Mouse (Mus musculus): Measurements from ENCODE around the gene Cux1. TPM values are rescaled to one million over a fixed set of nuclear protein-coding genes. Genes with fewer than 3 reads are reported as not detected.

The Cux1 gene
- polyA plus RNA-seq, 1 experiment, result 149 TPM

DNA sequence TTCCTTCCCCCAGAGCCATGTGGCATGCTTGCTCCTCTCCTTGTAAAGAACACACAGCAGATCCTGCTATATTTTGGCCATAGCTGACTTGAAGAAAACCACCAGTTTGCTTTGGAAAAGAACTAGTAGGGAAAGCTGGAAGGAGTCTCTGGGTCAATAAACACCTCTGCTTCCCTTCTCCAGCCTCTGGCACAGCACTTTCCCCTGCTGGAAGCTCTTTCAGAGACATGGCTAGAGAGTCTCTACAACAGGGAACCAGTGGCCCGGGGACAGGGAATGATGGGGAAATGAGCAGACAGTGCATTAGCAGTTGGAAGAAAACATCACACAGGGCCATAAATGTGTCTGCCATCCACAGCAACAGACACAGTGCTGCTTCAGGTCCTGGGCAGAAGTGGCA is 98.0 kb downstream of the Cux1 start:
- Histone ChIP-seq H3K27ac (ENCODE audit: insufficient read depth, low read depth, low read length) (no peak overlapping the region), H3K4me3 (ENCODE audit: insufficient read depth, low read length) (no peak overlapping the region), H3K4me1 (ENCODE audit: control insufficient read depth, insufficient read depth, low read length) (peaks cover 58% of the 10 kb centered on the region)
- no peak for TF ChIP-seq POLR2A (IDR thresholded peaks at IDR 0.05; ENCODE audit: borderline replicate concordance, low read depth, low read length)
- TF ChIP-seq CTCF (IDR thresholded peaks at IDR 0.05; ENCODE audit: low read depth, low read length), result no peak

DNA sequence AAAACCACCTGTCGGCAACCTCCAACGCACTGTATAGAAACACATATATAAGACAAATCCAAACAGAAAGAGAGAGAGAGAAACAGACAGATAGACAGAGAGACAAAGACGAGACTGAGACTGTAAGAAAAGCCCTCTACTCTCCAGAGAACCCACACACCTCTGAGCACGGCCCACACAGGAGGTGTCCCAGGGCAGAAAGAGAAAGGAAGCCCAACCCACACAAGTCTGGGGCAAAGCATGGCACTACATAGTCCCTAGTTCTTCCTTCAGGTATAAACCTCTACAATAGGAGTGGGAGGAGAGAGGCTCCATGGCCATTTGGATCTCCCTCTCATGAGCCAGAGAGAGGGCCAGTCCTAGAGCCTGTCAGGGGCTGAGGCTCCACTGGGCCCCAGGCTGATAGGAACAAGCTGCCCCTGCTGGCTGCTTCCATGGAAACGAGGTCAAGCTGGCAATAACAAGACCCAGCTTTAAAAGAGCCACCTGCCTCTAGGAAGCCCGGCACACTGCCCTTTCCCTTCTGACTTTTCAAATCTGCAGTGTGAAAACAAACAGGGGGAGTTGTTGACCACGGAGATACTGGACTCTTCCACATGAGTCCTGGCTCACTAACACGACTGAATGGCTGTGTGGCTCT is 99.8 kb downstream of the Cux1 start:
- no peak overlapping the region for H3K27ac ChIP-seq (ENCODE audit: insufficient read depth, low read depth, low read length)
- TF ChIP-seq CTCF (IDR thresholded peaks at IDR 0.05; ENCODE audit: low read depth, low read length) (no peak), POLR2A (IDR thresholded peaks at IDR 0.05; ENCODE audit: borderline replicate concordance, low read depth, low read length) (no peak)
- H3K4me3 ChIP-seq (ENCODE audit: insufficient read depth, low read length), result no peak overlapping the region
- peaks cover 72% of the 10 kb centered on the region for H3K4me1 ChIP-seq (ENCODE audit: control insufficient read depth, insufficient read depth, low read length)

DNA sequence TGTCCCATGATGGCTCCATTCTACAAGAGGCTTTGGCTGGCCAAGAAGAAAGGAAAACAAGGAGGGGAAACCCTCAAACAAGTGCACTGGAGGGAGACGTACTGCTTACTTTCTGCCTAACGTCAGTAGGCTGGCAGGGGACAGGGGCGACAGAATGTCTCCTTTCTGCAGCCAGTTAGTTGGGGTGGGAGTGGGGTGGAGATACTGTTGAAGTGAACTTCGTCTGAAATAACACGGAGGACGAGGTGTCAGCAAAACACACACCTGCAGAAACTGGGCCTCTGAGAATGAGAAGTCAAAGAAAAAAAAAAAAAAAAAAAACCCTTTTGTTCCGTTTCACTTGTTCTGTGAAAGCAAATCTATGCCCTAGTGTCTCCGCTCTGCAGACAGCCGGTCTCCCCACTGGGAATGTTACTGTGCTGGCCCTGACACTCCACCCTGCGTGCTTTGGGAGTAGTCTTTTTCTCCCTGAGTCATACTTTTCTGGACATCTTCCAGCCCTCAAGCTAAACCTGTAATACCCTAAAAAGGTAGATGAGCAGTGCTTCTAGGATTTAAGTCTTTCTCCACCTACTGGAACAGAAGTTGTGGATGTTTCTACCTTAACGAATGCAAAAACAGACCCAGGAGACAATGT is 101.4 kb downstream of the Cux1 start:
- TF ChIP-seq POLR2A (IDR thresholded peaks at IDR 0.05; ENCODE audit: borderline replicate concordance, low read depth, low read length), result no peak
- no peak for TF ChIP-seq CTCF (IDR thresholded peaks at IDR 0.05; ENCODE audit: low read depth, low read length)
- no peak overlapping the region; the same call in 1 of the 2 replicates for H3K4me3 ChIP-seq (ENCODE audit: insufficient read depth, low read length)
- peaks cover 69% of the 10 kb centered on the region for H3K4me1 ChIP-seq (ENCODE audit: control insufficient read depth, insufficient read depth, low read length)
- peak overlapping the region; percentile 44 for H3K27ac ChIP-seq (ENCODE audit: insufficient read depth, low read depth, low read length)

DNA sequence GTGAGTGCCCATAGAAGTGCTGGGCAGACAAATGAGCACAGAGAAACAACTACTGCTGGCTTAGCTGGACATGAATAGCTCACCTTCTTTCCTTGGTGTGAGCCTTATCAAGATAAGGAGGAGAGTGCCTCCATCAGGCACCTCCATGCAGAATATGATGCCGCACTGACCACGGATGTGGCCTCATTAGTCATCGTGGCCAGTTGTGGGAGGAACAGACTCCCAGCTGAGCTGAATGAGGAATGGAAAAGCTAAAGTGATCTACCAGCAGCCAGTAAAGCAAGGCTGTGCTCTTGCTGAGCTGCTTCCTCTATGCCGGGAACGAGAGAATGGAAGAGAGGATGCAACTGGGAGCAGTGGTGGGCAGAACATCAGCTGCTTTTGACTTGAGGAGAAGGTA is 101.9 kb downstream of the Cux1 start:
- Histone ChIP-seq H3K27ac (ENCODE audit: insufficient read depth, low read depth, low read length) (peak overlapping the region; percentile 68), H3K4me1 (ENCODE audit: control insufficient read depth, insufficient read depth, low read length) (peaks cover 67% of the 10 kb centered on the region), H3K4me3 (ENCODE audit: insufficient read depth, low read length) (no peak overlapping the region; the same call in 1 of the 2 replicates)
- no peak for TF ChIP-seq CTCF (IDR thresholded peaks at IDR 0.05; ENCODE audit: low read depth, low read length)
- TF ChIP-seq POLR2A (IDR thresholded peaks at IDR 0.05; ENCODE audit: borderline replicate concordance, low read depth, low read length), result no peak

DNA sequence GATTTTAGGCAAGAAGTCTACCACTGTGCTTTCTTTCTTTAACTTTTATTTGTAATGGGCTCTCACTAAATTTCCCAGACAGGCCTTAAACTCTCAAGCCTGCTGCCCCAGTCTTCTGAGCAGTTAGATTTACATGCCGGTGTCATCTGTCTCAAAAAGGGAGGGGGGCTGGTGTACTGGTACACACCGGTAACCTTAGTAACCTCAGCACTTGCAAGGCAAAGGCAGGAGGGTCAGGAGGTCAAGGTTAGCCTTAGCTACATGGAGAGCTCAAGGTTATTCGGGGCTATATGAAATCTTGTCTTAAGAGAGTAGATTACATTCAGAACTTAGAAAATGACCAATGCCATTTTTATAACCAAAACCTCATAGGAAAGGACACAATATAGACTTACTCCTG is 102.4 kb downstream of the Cux1 start:
- Histone ChIP-seq H3K27ac (ENCODE audit: insufficient read depth, low read depth, low read length) (peak overlapping the region; percentile 68), H3K4me1 (ENCODE audit: control insufficient read depth, insufficient read depth, low read length) (peaks cover 71% of the 10 kb centered on the region), H3K4me3 (ENCODE audit: insufficient read depth, low read length) (no peak overlapping the region)
- TF ChIP-seq CTCF (IDR thresholded peaks at IDR 0.05; ENCODE audit: low read depth, low read length) (no peak), POLR2A (IDR thresholded peaks at IDR 0.05; ENCODE audit: borderline replicate concordance, low read depth, low read length) (no peak)

DNA sequence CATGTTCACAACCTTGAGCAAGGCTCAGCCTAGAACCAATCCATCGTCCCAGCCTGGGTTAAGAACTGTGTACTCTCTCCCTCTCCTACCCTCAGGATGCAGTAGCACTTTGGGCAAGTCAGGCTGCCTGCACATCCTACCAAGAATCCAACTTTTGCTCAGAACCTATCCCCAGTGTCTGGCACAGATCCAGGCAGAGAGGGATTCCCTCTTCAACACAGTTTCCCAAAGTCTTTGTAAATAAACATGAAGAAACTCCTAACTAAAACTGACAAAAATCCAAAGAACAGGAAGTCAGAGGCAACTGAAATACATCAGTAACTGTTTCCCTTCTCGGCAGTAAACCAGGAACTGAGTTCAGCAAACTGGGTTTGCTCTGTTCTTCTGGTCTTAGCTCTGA is 103.2 kb downstream of the Cux1 start:
- Histone ChIP-seq H3K27ac (ENCODE audit: insufficient read depth, low read depth, low read length) (peak overlapping the region; percentile 85), H3K4me1 (ENCODE audit: control insufficient read depth, insufficient read depth, low read length) (peaks cover 71% of the 10 kb centered on the region)
- TF ChIP-seq CTCF (IDR thresholded peaks at IDR 0.05; ENCODE audit: low read depth, low read length), result no peak
- TF ChIP-seq POLR2A (IDR thresholded peaks at IDR 0.05; ENCODE audit: borderline replicate concordance, low read depth, low read length), result no peak

DNA sequence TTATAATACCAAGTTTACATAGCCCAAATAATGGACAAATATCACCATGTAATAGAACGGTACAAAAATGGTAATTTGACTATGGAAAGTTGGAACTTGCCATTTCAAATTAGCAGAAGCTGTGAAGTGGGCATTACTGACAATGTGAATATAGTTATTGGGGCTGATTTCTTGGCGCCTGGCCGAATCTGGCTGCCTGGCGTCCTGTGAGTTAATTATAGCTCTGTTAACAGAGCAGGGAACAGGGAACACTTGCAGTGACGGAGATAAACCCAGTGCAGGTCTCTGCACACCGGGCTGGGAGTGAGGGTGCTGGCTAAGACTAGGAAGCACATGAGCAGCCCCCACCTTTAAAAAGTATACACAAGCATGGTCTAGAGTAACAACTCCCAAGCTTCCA is 104.7 kb downstream of the Cux1 start:
- Histone ChIP-seq H3K4me3 (ENCODE audit: insufficient read depth, low read length) (no peak overlapping the region), H3K4me1 (ENCODE audit: control insufficient read depth, insufficient read depth, low read length) (peaks cover 68% of the 10 kb centered on the region), H3K27ac (ENCODE audit: insufficient read depth, low read depth, low read length) (no peak overlapping the region)
- TF ChIP-seq POLR2A (IDR thresholded peaks at IDR 0.05; ENCODE audit: borderline replicate concordance, low read depth, low read length), result no peak
- no peak for TF ChIP-seq CTCF (IDR thresholded peaks at IDR 0.05; ENCODE audit: low read depth, low read length)

More for the DNA sequence above, 103.2 kb downstream of the Cux1 start:
- H3K4me3 ChIP-seq (ENCODE audit: insufficient read depth, low read length), result no peak overlapping the region

DNA sequence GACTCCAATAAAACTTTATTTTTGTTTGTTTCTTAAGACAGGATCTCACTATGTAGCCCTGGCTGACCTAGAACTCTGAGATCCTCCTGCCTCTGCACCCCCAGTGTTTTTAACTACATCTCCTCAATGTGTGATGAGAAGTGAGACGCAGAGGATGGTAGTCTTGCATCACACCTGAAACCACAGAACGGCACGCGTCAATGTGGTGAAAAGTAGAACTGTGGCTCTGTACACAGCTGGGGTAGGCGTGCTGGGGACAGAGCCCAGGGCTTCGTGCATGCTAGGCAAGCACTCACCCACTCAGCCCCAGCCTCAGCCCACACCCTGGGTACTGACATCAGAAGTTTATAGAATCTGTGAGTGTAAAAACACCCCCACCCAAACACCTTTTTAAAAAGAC is 107.4 kb downstream of the Cux1 start:
- Histone ChIP-seq H3K4me1 (ENCODE audit: control insufficient read depth, insufficient read depth, low read length) (peaks cover 72% of the 10 kb centered on the region), H3K4me3 (ENCODE audit: insufficient read depth, low read length) (no peak overlapping the region), H3K27ac (ENCODE audit: insufficient read depth, low read depth, low read length) (no peak overlapping the region)
- no peak for TF ChIP-seq POLR2A (IDR thresholded peaks at IDR 0.05; ENCODE audit: borderline replicate concordance, low read depth, low read length)
- no peak for TF ChIP-seq CTCF (IDR thresholded peaks at IDR 0.05; ENCODE audit: low read depth, low read length)

DNA sequence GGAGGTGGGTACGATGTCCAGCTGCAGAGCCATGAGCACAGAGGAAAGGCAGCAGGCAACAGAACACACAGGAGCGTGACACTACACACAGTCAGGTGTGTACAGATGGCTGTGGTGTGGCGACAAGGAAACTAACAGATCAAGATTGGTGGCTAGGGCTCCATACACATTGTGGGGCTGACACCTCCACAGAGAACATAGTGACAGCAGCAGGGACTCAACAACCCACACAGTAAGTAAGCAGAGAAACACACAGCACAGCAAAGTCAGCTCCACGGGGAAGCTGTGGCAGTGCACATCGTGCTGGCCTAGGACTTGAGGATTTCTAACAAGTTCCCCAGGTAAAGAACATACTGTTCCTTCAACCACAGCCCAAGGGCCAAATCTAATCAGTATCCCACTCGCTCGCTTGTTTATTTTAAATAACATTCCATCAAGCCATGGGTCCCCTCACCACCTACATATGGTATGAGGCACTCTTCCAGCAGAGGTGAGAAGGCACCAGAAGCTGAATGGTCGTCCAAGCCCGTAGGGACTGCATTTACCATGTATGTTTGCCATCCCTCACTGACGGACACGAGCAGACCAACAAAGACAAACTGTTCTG is 108.3 kb downstream of the Cux1 start:
- no peak for TF ChIP-seq CTCF (IDR thresholded peaks at IDR 0.05; ENCODE audit: low read depth, low read length)
- no peak for TF ChIP-seq POLR2A (IDR thresholded peaks at IDR 0.05; ENCODE audit: borderline replicate concordance, low read depth, low read length)
- peak overlapping the region; percentile 16 for H3K4me3 ChIP-seq (ENCODE audit: insufficient read depth, low read length)
- peaks cover 73% of the 10 kb centered on the region for H3K4me1 ChIP-seq (ENCODE audit: control insufficient read depth, insufficient read depth, low read length)

More for the DNA sequence above, 108.3 kb downstream of the Cux1 start:
- H3K27ac ChIP-seq (ENCODE audit: insufficient read depth, low read depth, low read length), result peak overlapping the region; percentile 77
